Mouse (Mus musculus) gonadal fat pad, adult 2 months (tissue): ENCODE results near the gene Akt1s1. TPM values are rescaled to one million over a fixed set of nuclear protein-coding genes. Genes with fewer than 3 reads are reported as not detected.

Source experiments
- DNase-seq: peaks from one replicate; pipeline ENCODE4 v3.0.0-alpha.2; 2012; ENCODE audit warnings: low read depth
- polyA plus RNA-seq: library from polyadenylated mRNA; depleted of rRNA; stranded (reverse); fragments of >200 nt; gene quantifications from 2 replicates; pipeline ENCODE4 v1.2.3, GENCODE M21; 2012

The Akt1s1 gene
- polyA plus RNA-seq, 1 experiment = 72.9 TPM

DNA sequence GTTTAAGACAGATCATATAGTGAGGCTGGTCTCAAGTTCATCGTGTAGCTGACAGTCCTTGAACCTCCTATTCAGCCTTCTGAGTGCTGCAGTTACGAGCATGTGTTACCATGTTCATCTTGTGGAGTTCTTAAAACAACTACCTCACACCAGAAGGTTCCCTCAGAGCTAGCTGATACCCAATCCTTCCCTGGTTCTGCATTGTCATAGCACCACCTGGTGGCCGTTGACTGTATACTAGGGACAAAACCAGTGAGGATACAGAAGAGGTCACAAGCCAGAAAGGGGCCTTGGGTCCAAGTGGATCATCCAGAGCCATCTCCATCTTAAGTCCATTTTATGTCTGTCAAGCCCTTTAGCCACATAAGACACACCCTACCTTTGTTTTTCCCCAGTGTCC lies 23.9 kb upstream of the Akt1s1 start:
- DNase-seq = no peak

DNA sequence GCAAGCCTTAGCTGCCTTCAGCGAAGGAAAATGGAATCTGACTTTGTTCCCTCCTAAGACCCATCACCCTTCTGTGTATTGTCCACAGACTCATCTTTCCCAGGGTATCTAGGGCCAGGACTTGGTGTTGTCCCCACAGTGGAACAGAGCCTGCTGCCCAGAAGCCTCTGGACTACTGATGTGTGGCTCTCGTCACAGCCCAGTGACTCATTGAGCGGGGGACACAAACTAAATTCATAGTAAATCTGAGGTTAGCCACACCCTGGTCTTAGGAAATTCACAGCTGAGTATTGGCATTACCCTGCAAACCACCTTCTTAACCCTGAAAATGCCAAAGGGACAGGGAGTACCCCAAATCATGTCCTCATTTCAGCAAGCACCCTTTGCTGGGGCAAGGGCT lies 22.0 kb upstream of the Akt1s1 start:
- no peak for DNase-seq

DNA sequence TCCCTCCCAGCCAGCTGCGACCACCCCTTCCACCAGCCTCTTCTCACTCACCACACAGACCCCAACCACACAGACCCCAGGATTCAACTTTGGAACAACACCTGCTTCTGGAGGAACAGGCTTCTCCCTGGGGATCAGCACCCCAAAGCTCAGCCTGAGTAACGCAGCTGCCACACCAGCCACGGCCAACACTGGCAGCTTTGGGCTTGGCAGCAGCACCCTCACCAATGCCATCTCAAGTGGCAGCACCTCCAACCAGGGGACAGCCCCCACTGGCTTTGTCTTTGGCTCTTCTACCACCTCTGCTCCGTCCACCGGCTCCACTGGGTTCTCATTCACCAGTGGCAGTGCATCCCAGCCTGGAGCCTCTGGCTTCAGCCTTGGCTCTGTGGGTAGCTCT lies 20.1 kb upstream of the Akt1s1 start:
- no peak for DNase-seq

DNA sequence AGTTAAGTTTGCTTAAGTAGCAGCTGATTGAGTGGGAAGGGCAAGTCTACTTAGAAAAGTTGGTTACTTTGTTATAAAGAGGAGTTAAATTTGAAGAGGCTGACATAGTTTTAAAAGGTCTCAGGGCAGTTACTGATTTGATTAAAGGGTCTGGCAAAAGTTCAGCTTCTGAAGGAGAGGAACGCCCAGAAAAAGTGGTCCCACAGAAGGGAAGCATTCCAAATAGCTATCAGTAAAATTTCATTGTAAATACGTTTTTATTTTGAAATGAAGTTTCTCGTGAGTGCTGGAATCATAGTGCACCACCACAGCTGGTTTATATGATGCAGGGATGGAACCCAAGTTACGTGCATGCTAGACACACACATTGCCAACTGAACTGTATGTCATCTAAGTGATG lies 16.0 kb upstream of the Akt1s1 start:
- no peak for DNase-seq

DNA sequence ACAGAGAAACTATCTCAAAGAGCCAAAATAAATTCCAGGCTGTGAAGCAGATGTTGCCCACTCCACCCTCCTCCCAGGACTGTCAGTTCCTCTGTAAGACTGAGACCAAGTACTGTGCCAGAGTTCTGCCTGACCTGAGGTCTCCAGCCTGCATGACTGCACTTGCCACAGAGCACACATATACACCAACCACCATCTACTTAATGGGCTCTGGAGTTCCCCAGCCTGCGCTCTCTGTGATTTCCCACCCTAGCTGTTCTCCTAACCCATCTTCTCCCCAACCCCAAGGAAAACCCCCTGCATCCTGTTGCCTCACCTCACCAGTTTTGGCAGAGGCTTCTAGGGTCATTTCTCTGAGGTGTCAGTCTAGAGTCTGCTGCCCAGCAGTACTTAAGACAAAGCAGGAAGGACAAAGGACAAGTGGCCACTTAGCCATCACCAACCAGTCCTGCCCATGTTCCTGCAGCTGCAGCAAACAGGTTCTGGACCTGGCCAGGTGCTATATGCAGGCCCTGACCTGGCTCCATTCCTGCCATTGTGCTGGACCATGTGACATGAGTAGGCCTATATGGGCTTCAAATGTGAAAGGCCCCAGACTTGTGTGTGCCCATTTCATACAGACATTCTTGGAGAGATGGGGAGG lies 13.3 kb upstream of the Akt1s1 start:
- DNase-seq = no peak

DNA sequence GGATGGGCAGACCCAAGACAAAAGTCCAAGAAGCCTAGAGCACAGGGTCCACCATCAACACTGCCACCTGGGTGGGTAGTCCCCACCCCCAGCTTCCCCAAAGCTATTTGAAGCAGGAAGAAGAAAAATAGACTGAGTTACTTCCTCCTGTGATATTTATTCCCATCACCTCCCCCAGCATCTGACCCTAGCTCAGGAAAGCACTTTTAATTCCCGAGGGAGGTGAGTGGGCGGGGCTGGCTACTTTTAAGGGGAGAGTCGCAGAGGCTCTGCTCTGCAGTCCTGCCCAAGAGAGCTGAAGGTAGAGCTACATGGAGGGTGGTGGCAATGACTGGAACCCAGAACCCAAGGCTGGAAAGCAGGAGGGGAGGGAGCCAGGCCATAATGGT lies 12.8 kb upstream of the Akt1s1 start:
- DNase-seq = no peak

DNA sequence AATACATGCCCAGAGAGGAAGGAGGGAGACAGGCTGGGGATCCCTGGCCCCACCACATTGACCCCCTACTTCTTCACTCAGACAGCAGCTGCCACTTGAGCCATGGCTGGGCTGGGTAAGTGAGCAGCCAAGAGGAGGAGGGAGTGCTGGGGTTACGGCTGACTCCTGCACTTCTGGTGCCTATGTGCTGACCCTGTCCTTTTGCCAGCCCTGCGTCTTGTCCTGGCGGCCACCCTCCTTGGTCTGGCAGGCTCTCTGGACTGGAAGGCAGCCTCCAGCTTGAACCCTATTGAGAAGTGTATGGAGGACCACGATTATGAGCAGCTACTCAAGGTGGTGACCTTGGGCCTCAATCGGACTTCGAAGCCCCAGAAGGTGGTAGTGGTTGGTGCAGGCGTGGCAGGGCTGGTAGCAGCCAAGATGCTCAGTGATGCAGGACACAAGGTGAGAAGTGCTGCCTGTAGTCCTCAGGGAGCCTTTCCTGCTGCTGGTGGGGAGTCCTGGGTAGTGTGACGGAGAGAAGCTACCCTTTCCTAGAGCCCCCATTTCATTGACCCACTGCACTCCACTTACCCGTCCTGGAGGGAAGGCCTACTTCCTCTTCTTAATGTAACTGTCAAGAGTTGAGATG lies 12.3 kb upstream of the Akt1s1 start:
- no peak for DNase-seq

DNA sequence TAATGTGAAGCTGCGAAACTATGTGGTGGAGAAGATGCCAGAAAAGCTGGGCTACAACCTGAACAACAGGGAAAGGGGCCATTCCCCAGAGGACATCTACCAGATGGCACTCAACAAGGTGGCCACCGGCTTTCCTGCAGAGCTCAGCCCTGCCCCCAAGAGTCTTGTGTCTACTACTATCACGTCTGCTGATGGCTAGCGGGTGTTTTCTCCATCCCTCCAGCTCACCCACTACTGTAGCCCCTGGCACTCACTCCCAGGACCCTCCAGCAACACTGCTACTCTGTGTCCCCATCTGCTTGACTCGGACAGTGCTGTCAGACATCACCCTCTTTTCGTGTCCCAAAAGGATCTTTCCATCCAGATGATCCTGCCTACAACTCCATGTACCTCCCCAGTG lies 10.7 kb upstream of the Akt1s1 start:
- no peak for DNase-seq

DNA sequence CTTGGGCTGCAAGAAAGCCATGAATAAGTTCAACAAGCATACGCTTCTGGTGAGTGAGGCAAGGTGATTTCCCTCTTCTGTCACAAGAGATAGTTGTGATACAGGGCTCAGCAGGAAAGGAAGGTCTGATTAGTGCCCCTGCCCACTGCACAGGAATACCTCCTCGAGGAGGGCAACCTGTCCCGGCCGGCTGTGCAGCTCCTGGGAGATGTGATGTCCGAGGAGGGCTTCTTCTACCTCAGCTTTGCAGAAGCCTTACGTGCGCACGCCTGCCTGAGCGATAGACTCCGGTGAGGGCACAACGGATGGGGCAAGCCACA lies 9.7 kb upstream of the Akt1s1 start:
- DNase-seq = no peak

DNA sequence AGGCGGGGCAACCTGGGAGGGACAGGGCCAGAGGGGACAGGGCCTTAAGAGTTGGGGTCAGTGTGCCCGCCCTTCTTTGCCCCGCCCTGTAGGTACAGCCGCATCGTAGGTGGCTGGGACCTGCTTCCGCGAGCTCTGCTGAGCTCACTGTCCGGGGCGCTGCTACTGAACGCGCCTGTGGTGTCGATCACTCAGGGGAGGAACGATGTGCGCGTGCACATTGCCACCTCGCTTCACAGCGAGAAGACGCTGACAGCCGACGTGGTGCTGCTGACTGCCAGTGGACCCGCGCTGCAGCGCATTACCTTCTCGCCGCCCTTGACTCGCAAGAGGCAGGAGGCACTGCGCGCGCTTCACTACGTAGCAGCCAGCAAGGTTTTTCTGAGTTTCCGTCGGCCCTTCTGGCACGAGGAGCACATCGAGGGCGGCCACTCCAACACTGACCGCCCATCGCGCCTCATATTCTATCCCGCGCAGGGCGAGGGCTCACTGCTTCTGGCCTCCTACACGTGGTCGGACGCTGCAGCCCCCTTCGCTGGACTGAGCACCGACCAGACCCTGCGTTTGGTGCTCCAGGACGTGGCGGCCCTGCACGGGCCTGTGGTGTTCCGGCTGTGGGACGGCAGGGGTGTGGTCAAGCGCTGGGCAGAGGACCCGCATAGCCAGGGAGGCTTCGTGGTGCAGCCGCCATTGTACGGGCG lies 9.2 kb upstream of the Akt1s1 start:
- DNase-seq = no peak

DNA sequence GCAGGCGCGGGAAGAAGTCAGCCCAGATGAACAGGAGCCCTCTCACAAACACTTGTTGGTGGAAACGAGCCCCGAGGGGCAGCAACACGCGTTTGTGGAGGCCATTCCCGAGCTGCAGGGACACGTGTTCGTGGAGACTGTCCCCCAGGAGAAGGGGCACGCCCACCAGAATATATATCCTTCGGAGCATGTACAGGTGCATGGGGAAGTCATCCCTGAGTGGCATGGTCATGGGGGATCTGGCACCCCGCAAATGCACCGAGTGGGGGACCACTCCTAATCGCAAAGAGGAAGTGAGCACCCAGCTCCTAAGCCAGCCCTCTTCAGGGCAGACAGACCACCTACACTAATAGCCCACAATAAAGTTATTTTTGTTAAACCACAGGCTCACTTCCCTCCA lies 8.4 kb upstream of the Akt1s1 start:
- DNase-seq = no peak

DNA sequence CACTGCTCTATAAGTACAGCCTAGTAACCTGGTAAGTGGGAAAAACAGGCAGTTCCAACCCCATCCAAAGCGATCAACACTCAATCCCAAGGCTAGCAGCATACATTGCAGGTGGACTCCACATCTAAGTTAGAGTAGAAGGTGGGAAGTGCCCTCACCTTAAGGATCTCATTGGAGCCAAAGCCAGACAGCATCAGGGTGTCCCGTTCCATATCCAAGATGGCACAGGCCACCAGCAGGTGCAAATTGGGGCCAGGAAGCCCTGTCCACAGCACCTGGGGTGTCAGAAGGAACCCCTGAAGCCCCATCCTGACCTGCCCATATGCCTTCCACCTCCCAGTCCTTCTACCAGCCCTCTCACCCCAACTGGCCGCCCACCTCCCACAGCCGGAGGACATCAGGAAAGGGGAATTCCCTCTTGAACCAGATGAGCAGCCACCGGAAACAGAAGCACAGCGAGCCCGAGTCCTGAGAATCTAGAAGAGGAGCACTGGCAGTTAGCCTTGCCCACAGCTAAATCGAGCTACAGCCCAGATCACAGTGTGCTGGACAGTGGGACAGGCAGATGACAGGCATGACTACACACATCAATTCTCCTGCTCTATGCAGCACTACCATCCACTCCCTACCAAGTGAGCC lies 6.8 kb upstream of the Akt1s1 start:
- no peak for DNase-seq

DNA sequence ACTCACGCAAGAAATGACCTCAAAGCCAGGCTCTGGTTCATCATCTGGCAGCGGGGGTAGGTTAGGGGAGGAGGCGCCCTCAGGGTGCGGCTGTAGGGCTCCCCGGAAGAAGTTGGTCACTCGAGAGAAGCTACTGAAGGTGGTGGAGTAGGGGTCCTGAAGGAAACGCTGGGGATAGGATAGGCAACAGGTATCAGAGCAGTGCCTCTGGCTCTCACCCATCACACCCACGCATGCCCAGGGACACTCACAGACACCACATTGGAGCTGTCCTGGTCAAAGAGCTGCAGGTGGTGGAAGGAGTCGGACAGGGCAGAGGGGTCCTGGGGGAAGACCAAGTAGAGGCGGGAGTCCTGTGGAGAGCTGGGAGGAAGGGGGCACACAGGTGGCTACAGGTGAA lies 3.8 kb upstream of the Akt1s1 start:
- DNase-seq = no peak

DNA sequence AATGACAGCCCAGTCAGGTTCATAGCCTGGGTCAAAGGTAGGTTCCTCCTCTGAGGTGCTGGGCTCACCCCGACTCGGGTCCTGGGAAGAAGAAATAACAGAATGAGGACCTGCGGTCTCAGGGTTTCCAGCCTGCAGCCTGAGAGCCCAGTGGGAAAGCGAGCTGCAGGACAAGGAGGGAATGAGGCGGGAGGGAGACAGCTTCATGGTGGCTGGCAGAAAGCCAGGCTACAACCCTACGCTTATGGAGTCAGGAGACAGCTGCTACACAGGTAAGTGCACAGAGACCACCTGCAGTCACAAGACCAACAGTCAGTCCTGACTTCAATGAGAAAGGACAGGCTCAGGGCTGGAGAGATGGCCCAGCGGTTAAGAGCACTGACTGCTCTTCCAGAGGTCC lies 2.0 kb upstream of the Akt1s1 start:
- no peak for DNase-seq

DNA sequence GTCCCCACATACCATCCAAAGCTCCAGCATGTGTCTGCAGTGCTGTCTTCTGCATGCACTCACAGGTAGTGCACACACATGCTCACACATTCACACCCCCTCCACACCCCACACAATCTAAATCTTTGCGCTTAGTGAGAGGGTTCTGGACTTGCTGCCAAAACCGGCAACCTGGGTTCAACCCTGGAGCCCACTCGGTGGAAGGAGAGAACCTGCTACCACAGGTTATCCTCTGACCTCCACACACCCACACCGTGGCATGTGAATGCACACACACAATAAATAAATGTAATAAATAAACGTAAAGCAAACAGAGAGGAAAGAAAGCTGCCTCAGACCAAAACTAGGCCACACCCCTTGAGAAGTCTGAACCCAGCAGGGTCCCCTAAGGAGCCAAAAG lies 1.0 kb upstream of the Akt1s1 start:
- DNase-seq = no peak

DNA sequence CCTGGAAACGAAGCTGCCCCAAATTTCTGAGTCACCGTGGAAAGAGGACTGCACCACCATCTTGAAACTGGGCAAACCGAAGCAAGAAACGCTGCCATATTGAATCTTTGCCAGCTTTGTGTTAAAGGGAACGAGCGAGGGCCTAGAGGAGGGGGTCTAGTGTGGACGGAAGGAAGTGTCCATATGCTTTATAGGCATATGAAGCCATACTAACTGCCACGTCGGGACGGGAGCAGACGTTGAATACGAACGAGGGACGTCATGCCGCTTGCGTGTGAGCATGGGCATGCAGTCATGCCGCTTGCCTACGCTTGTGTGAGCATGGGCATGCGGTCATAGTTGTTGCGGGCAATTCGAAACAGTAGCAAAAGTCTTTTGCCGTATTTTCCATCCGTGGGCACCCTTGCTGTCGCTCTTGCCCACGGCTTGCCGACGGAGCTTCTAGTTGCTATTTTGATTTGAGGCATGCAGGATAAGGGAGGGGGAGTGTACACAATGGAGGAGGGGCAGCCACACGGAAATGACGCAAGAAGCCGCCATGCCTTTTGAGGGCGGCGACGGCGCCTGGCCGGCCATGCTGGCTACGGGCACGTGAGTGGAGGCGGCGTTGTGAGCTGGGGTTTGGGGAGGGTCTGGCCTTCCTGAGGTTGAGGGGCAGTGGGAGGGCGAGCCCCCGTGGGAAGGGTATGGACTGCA lies 773 bp downstream of the Akt1s1 start:
- DNase-seq = peak; percentile 69

DNA sequence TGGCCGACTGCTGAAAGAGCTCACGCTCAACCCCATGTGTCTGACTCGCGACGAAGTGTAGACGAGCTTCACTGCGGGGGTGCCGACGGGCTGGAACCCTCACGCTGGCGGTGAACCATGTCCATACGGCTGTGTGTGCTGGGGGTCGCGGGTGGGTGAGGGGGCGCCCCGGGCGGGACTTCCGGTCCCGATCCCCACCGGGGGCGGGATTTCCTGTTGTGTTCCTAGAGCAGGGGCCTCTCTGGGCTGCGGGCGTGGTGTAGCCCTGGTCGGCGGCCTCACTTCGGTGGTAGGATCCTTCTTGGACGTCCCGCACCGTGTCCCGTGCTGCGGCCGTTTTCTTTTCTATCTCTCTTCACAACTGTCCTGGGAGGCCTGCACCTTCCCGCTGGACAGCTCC lies 1.4 kb downstream of the Akt1s1 start:
- no peak for DNase-seq

DNA sequence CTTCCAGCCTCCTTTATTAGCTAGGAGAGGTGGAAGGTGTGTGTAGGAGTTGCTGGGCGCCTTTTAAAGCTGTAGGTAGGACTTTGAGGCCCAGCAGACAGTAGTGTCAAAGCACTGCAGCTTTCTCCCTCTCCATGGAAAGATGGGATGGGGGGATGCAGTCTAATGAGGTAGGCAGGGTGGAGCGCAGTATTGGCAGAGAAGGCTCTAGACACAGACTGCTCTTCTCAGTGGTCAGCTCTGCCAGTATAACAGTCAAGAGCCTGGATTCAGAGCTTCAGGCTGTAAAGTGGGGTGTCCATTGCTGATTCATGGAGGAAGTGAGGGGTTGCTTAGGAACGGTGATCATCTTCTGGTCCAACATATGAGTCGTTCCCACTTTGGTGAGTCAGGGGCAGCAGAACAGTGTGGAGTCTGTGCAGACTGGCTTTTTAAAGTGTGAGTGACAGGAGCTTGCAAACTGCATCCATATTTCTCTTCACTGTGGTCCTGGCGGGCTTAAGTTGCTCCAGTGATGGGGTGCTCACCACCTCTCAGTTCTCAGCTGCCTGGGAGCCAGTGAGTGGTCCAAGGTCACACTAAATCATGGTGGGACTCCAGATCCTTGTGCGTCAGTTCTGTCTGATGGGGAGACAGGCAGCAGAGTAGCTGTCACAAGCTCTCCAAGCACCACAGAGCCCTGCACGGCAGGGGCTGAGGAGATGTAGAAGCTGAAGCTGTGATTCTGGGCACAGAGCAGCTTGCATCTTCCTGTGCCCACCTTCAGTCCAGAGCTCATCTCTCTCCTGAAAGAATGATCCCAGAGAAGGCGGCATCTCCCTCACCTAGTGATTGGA lies 2.2 kb downstream of the Akt1s1 start:
- DNase-seq = no peak

DNA sequence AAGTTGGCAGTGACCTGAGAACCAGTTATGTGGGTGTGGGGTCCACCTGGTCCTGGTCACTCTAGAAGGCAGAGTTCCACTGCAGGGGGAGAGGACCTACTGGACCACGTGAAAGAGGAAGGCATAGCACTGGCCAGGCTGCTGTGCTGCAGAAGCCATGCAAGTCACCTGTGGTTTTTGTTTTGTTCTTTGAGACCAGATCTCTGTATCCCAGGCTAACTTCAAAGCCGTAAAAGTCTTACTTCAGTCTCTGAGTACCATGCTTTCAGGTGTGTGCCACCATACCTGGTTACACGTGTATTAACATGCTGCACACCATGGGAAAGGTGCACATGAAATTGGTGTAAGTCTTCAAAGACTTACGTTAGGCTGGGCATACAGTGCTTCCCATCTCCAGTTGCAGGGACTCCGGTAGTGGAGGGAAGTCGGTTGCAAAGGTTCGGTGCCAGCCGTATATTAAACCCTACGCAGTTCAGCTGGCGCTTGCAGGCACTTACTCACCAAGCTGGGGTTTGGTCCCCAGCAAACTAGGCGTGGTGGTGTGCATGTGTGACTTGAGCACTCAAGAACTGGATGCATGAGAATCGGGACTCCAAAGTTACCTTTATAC lies 2.9 kb downstream of the Akt1s1 start:
- no peak for DNase-seq

DNA sequence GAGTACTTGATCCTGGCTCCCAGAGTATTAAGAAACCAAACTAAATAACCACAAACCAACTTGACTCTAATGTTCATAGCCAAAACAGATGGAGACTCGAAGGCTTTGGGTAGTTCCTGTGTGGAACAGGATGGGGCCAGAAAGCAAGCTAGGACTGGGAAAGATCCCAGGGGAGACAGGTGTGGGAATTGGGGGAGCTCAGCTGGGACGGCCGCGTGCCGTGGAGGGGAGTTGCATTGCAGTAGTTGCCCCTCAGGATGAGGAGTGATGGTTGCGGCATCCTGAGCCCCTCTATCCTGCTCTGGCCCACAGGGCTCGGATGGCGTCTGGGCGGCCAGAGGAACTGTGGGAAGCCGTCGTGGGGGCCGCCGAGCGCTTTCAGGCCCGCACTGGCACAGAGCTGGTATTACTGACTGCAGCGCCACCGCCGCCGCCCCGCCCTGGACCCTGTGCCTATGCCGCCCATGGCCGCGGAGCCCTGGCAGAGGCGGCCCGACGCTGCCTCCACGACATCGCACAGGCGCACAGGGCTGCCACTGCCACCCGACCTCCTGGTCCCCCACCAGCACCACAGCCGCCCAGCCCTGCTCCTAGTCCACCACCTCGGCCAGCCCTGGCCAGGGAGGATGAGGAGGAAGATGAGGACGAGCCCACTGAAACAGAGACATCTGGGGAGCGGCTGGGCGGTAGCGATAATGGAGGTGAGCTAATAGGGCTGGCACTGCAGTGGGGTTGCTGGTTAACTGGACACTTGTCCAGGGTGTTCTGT lies 3.7 kb downstream of the Akt1s1 start:
- DNase-seq = no peak
